Mouse (Mus musculus): Measurements from ENCODE around the gene Gphb5. TPM values are rescaled to one million over a fixed set of nuclear protein-coding genes. Genes with fewer than 3 reads are reported as not detected.

Gphb5 gene
- polyA plus RNA-seq, 1 experiment from 2014 or later = not detected

DNA sequence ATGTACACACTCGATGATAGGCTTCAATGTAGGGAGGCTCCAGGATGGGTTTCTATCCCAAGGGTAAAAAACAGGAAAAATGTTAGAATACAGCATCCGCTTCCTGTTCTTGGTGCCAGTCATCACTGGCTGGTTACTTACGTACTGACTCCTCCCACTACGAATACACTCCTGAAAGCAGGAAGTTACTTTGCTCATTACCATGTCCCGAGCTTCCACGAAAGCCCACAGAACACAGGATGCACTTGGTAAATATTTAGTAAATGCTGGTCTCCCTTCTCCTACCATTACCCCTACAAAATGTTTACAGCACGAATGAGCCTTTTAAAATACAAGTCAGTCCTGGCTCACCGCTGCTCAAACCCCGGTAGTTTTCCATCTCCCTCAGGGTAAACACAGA is 3.6 kb downstream of the Gphb5 start:
- H3K27ac ChIP-seq (ENCODE audit: low read depth) = no peak overlapping the region
- H3K4me2 ChIP-seq (ENCODE audit: low read depth, low read length) = peak overlapping the region; percentile 49
- no peaks in the 10 kb centered on the region for H3K27me3 ChIP-seq (ENCODE audit: insufficient read depth, low read length)
- WGBS (ENCODE audit: insufficient replicate concordance) = 45% methylated on average over 9 of the region's 9 CpGs
- H3K36me3 ChIP-seq (replicated peaks; ENCODE audit: insufficient read depth, low read length) = no peaks in the 10 kb centered on the region
- ATAC-seq (no peak), DNase-seq (no peak)
- no peak overlapping the region for H3K9ac ChIP-seq (replicated peaks)
- TF ChIP-seq CTCF (IDR thresholded peaks at IDR 0.05; ENCODE audit: low read depth) (no peak), EP300 (IDR thresholded peaks at IDR 0.05; ENCODE audit: low read depth) (no peak)
- H3K4me3 ChIP-seq (ENCODE audit: low read depth, low read length) = no peak overlapping the region
- H3K9me3 ChIP-seq (ENCODE audit: low read length) = no peaks in the 10 kb centered on the region
- no peaks in the 10 kb centered on the region for H3K4me1 ChIP-seq (ENCODE audit: insufficient read depth)

DNA sequence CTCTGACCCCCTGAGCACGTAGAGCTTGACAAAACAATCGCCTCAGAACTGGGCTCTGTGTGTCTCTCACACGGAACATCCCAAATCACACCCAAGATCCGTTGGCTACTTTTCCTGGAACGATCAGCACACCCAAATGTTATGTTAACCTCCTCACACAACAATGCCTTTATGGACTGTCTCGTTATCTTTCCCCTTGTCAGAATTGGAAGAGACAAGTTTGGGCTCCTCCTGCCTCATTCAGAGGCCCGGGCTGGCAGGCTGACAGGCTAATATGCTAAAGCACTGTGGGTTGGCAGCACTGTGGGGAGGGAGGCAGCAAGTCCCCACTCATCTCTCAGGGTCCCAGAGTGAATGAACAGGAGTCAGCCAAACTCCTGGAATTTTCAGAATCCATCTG is 19.5 kb downstream of the Gphb5 start:
- H3K9me3 ChIP-seq (ENCODE audit: low read length) = no peaks in the 10 kb centered on the region
- no peak overlapping the region for H3K4me3 ChIP-seq (ENCODE audit: low read depth, low read length)
- no peaks in the 10 kb centered on the region for H3K4me1 ChIP-seq (ENCODE audit: insufficient read depth)
- WGBS (ENCODE audit: insufficient replicate concordance) = 65% methylated on average over 7 of the region's 7 CpGs
- H3K27ac ChIP-seq (ENCODE audit: low read depth) = no peak overlapping the region
- no peak for TF ChIP-seq CTCF (IDR thresholded peaks at IDR 0.05; ENCODE audit: low read depth)
- TF ChIP-seq EP300 (IDR thresholded peaks at IDR 0.05; ENCODE audit: low read depth) = no peak
- H3K27me3 ChIP-seq (ENCODE audit: insufficient read depth, low read length) = no peaks in the 10 kb centered on the region
- no peak for ATAC-seq
- no peaks in the 10 kb centered on the region for H3K36me3 ChIP-seq (replicated peaks; ENCODE audit: insufficient read depth, low read length)
- H3K9ac ChIP-seq (replicated peaks) = no peak overlapping the region
- no peak overlapping the region for H3K4me2 ChIP-seq (ENCODE audit: low read depth, low read length)
- no peak for DNase-seq

- Histone ChIP-seq H3K27ac (ENCODE audit: low read depth) (no peak overlapping the region), H3K4me1 (ENCODE audit: insufficient read depth) (no peaks in the 10 kb centered on the region), H3K27me3 (ENCODE audit: insufficient read depth, low read length) (no peaks in the 10 kb centered on the region), H3K4me2 (ENCODE audit: low read depth, low read length) (no peak overlapping the region), H3K4me3 (ENCODE audit: low read depth, low read length) (no peak overlapping the region), H3K9ac (replicated peaks) (no peak overlapping the region), H3K36me3 (replicated peaks; ENCODE audit: insufficient read depth, low read length) (no peaks in the 10 kb centered on the region), H3K9me3 (ENCODE audit: low read length) (no peaks in the 10 kb centered on the region)
- DNase-seq (no peak), ATAC-seq (no peak)
- TF ChIP-seq CTCF (IDR thresholded peaks at IDR 0.05; ENCODE audit: low read depth) = no peak
- TF ChIP-seq EP300 (IDR thresholded peaks at IDR 0.05; ENCODE audit: low read depth) = no peak
- 78% methylated on average over 3 of the region's 3 CpGs for WGBS (ENCODE audit: insufficient replicate concordance)
Measured at GRCm38 (mm10) chr12:75396616-75397015, 20.0 kb downstream of the Gphb5 start.

GRCm38 (mm10) chr12:75394011-75394773 is 22.4 kb downstream of the Gphb5 start:
- Histone ChIP-seq H3K27me3 (ENCODE audit: insufficient read depth, low read length) (no peaks in the 10 kb centered on the region), H3K36me3 (replicated peaks; ENCODE audit: insufficient read depth, low read length) (no peaks in the 10 kb centered on the region), H3K9me3 (ENCODE audit: low read length) (no peaks in the 10 kb centered on the region), H3K9ac (replicated peaks) (no peak overlapping the region), H3K4me1 (ENCODE audit: insufficient read depth) (no peaks in the 10 kb centered on the region), H3K4me2 (ENCODE audit: low read depth, low read length) (no peak overlapping the region), H3K27ac (ENCODE audit: low read depth) (no peak overlapping the region), H3K4me3 (ENCODE audit: low read depth, low read length) (no peak overlapping the region)
- DNase-seq (no peak), ATAC-seq (no peak)
- no peak for TF ChIP-seq CTCF (IDR thresholded peaks at IDR 0.05; ENCODE audit: low read depth)
- TF ChIP-seq EP300 (IDR thresholded peaks at IDR 0.05; ENCODE audit: low read depth) = no peak
- 85% methylated on average over 20 of the region's 20 CpGs for WGBS (ENCODE audit: insufficient replicate concordance)

GRCm38 (mm10) chr12:75391526-75391925 is 25.1 kb downstream of the Gphb5 start:
- DNase-seq (no peak), ATAC-seq (no peak)
- no peaks in the 10 kb centered on the region for H3K4me1 ChIP-seq (ENCODE audit: insufficient read depth)
- H3K9ac ChIP-seq (replicated peaks) = no peak overlapping the region
- H3K4me3 ChIP-seq (ENCODE audit: low read depth, low read length) = no peak overlapping the region
- TF ChIP-seq EP300 (IDR thresholded peaks at IDR 0.05; ENCODE audit: low read depth) = no peak
- no peak for TF ChIP-seq CTCF (IDR thresholded peaks at IDR 0.05; ENCODE audit: low read depth)
- 80% methylated on average over 9 of the region's 9 CpGs for WGBS (ENCODE audit: insufficient replicate concordance)
- no peak overlapping the region for H3K4me2 ChIP-seq (ENCODE audit: low read depth, low read length)
- H3K27ac ChIP-seq (ENCODE audit: low read depth) = no peak overlapping the region
- H3K27me3 ChIP-seq (ENCODE audit: insufficient read depth, low read length) = no peaks in the 10 kb centered on the region
- H3K9me3 ChIP-seq (ENCODE audit: low read length) = no peaks in the 10 kb centered on the region
- no peaks in the 10 kb centered on the region for H3K36me3 ChIP-seq (replicated peaks; ENCODE audit: insufficient read depth, low read length)

GRCm38 (mm10) chr12:75389308-75390135 is 27.1 kb downstream of the Gphb5 start:
- no peaks in the 10 kb centered on the region for H3K36me3 ChIP-seq (replicated peaks; ENCODE audit: insufficient read depth, low read length)
- DNase-seq = no peak
- H3K27ac ChIP-seq (ENCODE audit: low read depth) = no peak overlapping the region
- no peaks in the 10 kb centered on the region for H3K9me3 ChIP-seq (ENCODE audit: low read length)
- no peaks in the 10 kb centered on the region for H3K27me3 ChIP-seq (ENCODE audit: insufficient read depth, low read length)
- 43% methylated on average over 20 of the region's 20 CpGs for WGBS (ENCODE audit: insufficient replicate concordance)
- H3K9ac ChIP-seq (replicated peaks) = no peak overlapping the region
- H3K4me3 ChIP-seq (ENCODE audit: low read depth, low read length) = no peak overlapping the region
- H3K4me2 ChIP-seq (ENCODE audit: low read depth, low read length) = no peak overlapping the region
- no peaks in the 10 kb centered on the region for H3K4me1 ChIP-seq (ENCODE audit: insufficient read depth)
- no peak for ATAC-seq
- TF ChIP-seq CTCF (IDR thresholded peaks at IDR 0.05; ENCODE audit: low read depth) = peak; percentile 73
- no peak for TF ChIP-seq EP300 (IDR thresholded peaks at IDR 0.05; ENCODE audit: low read depth)
